Mouse (Mus musculus): ENCODE measurements around the gene Adgrl3. TPM values are rescaled to one million over a fixed set of nuclear protein-coding genes. Genes with fewer than 3 reads are reported as not detected.

The Adgrl3 gene
- total and polyA plus RNA-seq, 3 experiments = not detected

DNA sequence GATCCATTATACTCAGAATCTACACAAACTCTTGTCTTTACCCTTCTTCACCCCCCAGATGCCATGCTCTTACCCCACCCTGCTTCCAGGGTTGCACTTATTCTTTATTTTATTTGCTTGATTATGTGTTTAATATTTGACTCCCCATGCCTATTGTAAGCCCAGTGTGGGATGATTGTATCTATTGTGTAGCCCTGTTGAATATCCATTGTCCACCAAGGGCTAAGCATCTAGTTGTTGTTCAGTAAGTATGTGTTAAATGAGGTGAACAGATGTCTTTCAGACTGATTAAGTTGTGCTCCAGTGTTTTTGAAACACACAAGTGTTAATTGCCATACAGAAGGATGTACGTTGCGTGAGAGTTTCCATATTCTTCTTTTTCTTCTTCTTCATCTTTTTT is 44.1 kb downstream of the Adgrl3 start:
- Histone ChIP-seq H3K4me1 (ENCODE audit: control insufficient read depth in 1 of 2, insufficient read depth in 2 of 2, low read length in 2 of 2) (no peaks in the 10 kb centered on the region), H3K27ac (ENCODE audit: control insufficient read depth, low read depth, low read length) (no peak overlapping the region), H3K9me3 (replicated peaks; ENCODE audit: insufficient read depth, low read length) (no peaks in the 10 kb centered on the region), H3K4me3 (ENCODE audit: control insufficient read depth in 1 of 2, insufficient read depth in 1 of 2, low read depth in 2 of 2, low read length in 2 of 2) (no peak overlapping the region), H3K27me3 (ENCODE audit: control insufficient read depth in 1 of 2, insufficient read depth in 2 of 2, low read length in 2 of 2) (no peaks in the 10 kb centered on the region), H3K36me3 (ENCODE audit: control insufficient read depth in 1 of 2, insufficient read depth in 2 of 2, low read length in 2 of 2) (no peaks in the 10 kb centered on the region), H3K79me2 (ENCODE audit: control insufficient read depth, insufficient read depth, low read length, poor library complexity) (no peaks in the 10 kb centered on the region), H3K9ac (ENCODE audit: control insufficient read depth, low read depth, low read length, poor library complexity, severe bottlenecking) (no peak overlapping the region)
- TF ChIP-seq ZMIZ1 (IDR thresholded peaks at IDR 0.05; ENCODE audit: low read depth, low read length) (no peak), CHD2 (IDR thresholded peaks at IDR 0.05; ENCODE audit: low read length) (no peak), RAD21 (IDR thresholded peaks at IDR 0.05; ENCODE audit: low read depth, low read length) (no peak), KAT2A (conservative IDR thresholded peaks at IDR 0.05; ENCODE audit: low read depth, low read length) (no peak), MAX (IDR thresholded peaks at IDR 0.05; ENCODE audit: low read length) (no peak), UBTF (IDR thresholded peaks at IDR 0.05; ENCODE audit: borderline replicate concordance, insufficient read depth, low read depth, low read length) (no peak), TAL1 (IDR thresholded peaks at IDR 0.05; ENCODE audit: low read length) (no peak), ZC3H11A (IDR thresholded peaks at IDR 0.05; ENCODE audit: low read depth, low read length) (no peak), ETS1 (IDR thresholded peaks at IDR 0.05; ENCODE audit: low read depth, low read length) (no peak), HCFC1 (IDR thresholded peaks at IDR 0.05; ENCODE audit: low read depth, low read length) (no peak), NRF1 (IDR thresholded peaks at IDR 0.05; ENCODE audit: insufficient read depth, low read depth, low read length, poor library complexity, severe bottlenecking) (no peak), USF1 (IDR thresholded peaks at IDR 0.05; ENCODE audit: low read depth, low read length) (no peak), ZNF384 (IDR thresholded peaks at IDR 0.05; ENCODE audit: low read depth, low read length) (no peak), GATA1 (IDR thresholded peaks at IDR 0.05; ENCODE audit: low read depth, low read length) (no peak)
- DNase-seq (ENCODE audit: low read depth, low spot score) = no peak

DNA sequence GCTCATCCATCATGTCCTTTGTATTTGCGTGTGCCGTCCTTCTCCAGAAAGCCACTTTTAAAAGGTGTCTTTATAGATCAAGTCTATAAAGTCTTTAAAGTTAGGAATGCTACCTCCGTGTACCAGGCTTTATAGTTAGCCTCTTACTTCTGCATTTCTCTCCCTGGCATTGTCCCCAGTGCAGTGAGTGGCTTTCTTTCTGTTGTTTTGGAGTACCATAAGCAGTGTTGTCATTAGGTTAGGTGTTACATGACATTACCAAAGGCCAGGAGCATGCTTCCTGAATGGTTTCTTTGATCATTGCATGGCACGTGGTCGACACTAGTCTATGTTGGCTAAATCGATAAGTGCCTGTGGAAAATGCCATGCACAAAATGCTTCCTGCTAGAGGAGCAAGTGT is 48.2 kb downstream of the Adgrl3 start:
- Histone ChIP-seq H3K9me3 (replicated peaks; ENCODE audit: insufficient read depth, low read length) (no peaks in the 10 kb centered on the region), H3K9ac (ENCODE audit: control insufficient read depth, low read depth, low read length, poor library complexity, severe bottlenecking) (no peak overlapping the region), H3K4me3 (ENCODE audit: control insufficient read depth in 1 of 2, insufficient read depth in 1 of 2, low read depth in 2 of 2, low read length in 2 of 2) (no peak overlapping the region), H3K36me3 (ENCODE audit: control insufficient read depth in 1 of 2, insufficient read depth in 2 of 2, low read length in 2 of 2) (no peaks in the 10 kb centered on the region), H3K27me3 (ENCODE audit: control insufficient read depth in 1 of 2, insufficient read depth in 2 of 2, low read length in 2 of 2) (no peaks in the 10 kb centered on the region), H3K27ac (ENCODE audit: control insufficient read depth, low read depth, low read length) (no peak overlapping the region), H3K4me1 (ENCODE audit: control insufficient read depth in 1 of 2, insufficient read depth in 2 of 2, low read length in 2 of 2) (no peaks in the 10 kb centered on the region), H3K79me2 (ENCODE audit: control insufficient read depth, insufficient read depth, low read length, poor library complexity) (no peaks in the 10 kb centered on the region)
- TF ChIP-seq TAL1 (IDR thresholded peaks at IDR 0.05; ENCODE audit: low read length) (no peak), EP300 (IDR thresholded peaks at IDR 0.05; ENCODE audit: low read depth in 1 of 2, low read length in 2 of 2) (no peak), RCOR1 (IDR thresholded peaks at IDR 0.05; ENCODE audit: low read depth, low read length) (no peak), TCF12 (IDR thresholded peaks at IDR 0.05; ENCODE audit: low read depth, low read length) (no peak), GABPA (IDR thresholded peaks at IDR 0.05; ENCODE audit: low read depth, low read length) (no peak), POLR2AphosphoS2 (IDR thresholded peaks at IDR 0.05; ENCODE audit: low read length) (no peak), UBTF (IDR thresholded peaks at IDR 0.05; ENCODE audit: borderline replicate concordance, insufficient read depth, low read depth, low read length) (no peak), GATA1 (IDR thresholded peaks at IDR 0.05; ENCODE audit: low read depth, low read length) (no peak), ZC3H11A (IDR thresholded peaks at IDR 0.05; ENCODE audit: low read depth, low read length) (no peak), CTCF (IDR thresholded peaks at IDR 0.05 in 2 of 3, conservative IDR thresholded peaks at IDR 0.05 in 1 of 3; ENCODE audit: control insufficient read depth in 1 of 3, insufficient read depth in 1 of 3, low read depth in 2 of 3, low read length in 3 of 3, poor library complexity in 1 of 3, severe bottlenecking in 1 of 3) (no peak), MXI1 (IDR thresholded peaks at IDR 0.05; ENCODE audit: low read depth, low read length) (no peak), KAT2A (conservative IDR thresholded peaks at IDR 0.05; ENCODE audit: low read depth, low read length) (no peak), MAX (IDR thresholded peaks at IDR 0.05; ENCODE audit: low read length) (no peak), ELF1 (IDR thresholded peaks at IDR 0.05; ENCODE audit: low read depth, low read length) (no peak), NRF1 (IDR thresholded peaks at IDR 0.05; ENCODE audit: insufficient read depth, low read depth, low read length, poor library complexity, severe bottlenecking) (no peak), MAFK (IDR thresholded peaks at IDR 0.05; ENCODE audit: borderline replicate concordance, low read depth, low read length) (no peak), CHD2 (IDR thresholded peaks at IDR 0.05; ENCODE audit: low read length) (no peak), MEF2A (IDR thresholded peaks at IDR 0.05; ENCODE audit: extremely low read depth, insufficient replicate concordance, low read depth, low read length, poor library complexity, severe bottlenecking) (no peak), SIN3A (IDR thresholded peaks at IDR 0.05; ENCODE audit: low read length) (no peak)
- DNase-seq (ENCODE audit: low read depth, low spot score) = no peak
